Mouse (Mus musculus): ENCODE results near the gene Bin2.
A peak's percentile ranks its signal among the peaks of the same experiment; 100 is the strongest.

Gene Bin2

GRCm38 (mm10) chr15:100669337-100669736, at the start of gene Bin2:
Gene Bin2 (minus strand): TSS chr15:100669553.
- peak; percentile 64 to 75 for DNase-seq (ENCODE audit: low read depth in 2 of 2, low spot score in 2 of 2)

GRCm38 (mm10) chr15:100718572-100718971, 49.2 kb upstream of the Bin2 start:
- DNase-seq (ENCODE audit: low read depth in 2 of 2, low spot score in 2 of 2): no peak

DNA sequence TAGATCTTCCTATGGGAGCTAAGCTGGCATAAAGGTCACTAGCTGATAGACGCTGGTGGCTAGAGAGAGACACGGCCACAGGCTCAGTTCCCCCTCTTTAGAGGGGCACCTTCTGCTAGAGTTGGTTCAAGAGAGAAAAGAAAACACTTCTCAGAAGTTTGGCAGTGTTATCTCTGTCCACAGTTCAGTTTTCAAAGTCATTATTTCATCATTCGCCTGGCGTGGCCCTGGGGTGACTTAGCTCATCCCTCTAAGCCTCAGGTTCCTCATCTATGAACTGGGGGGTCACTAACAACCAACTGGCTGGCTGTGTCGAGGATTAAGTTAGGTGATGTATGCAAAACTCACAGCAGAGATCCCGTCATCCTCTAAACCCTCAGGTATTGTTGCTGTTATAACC, 48.6 kb upstream of the Bin2 start:
- DNase-seq (ENCODE audit: low read depth in 2 of 2, low spot score in 2 of 2): no peak

GRCm38 (mm10) chr15:100715399-100715993, 46.1 kb upstream of the Bin2 start:
- no peak for DNase-seq (ENCODE audit: low read depth in 2 of 2, low spot score in 2 of 2)

DNA sequence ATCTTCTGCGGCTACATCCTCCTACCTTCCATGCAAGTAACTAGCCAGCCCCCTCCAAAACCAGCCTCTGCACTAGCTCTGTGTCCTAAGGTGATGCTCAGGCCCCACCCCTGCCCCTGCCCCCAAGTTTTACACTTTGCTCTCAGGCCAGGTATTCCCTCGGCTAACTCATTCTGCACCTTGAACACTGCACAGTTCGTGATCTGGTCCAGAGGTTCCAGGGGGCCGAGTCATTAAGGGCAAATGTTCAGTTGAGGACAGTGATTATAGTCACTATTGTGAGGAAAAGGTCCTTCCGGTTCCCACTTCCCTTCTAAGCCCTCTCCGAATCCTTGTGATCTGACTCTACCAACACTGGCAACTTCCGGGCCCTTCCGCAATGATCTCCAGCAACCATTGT, 45.1 kb upstream of the Bin2 start:
- no peak for DNase-seq (ENCODE audit: low read depth in 2 of 2, low spot score in 2 of 2)

- no peak for DNase-seq (ENCODE audit: low read depth in 2 of 2, low spot score in 2 of 2)
Observed at GRCm38 (mm10) chr15:100710838-100711237, 41.5 kb upstream of the Bin2 start.

GRCm38 (mm10) chr15:100708433-100709078, 39.2 kb upstream of the Bin2 start:
- DNase-seq (ENCODE audit: low read depth in 2 of 2, low spot score in 2 of 2): no peak

DNA sequence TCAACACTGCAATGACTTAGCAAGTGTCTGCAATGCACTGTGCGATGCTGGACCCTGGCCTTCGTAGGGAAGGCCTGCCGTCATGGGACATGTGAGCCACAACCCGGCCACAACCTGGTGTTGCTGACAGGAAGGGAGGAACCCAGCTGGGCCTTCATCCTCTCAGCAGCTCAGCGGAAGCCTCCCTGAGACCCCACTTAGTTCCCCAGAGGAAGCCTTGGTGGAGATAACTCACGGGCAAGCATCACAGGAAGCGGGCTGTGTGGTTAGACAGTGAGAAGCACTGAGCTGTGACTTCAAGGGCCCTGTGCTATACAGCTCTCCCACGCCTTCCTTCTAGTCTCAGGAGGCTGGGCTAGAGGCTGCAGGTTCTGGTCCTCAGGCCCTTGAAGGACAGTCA, 36.9 kb upstream of the Bin2 start:
- peak; percentile 80 to 84 for DNase-seq (ENCODE audit: low read depth in 2 of 2, low spot score in 2 of 2)

GRCm38 (mm10) chr15:100705376-100705775, 36.0 kb upstream of the Bin2 start:
- DNase-seq (ENCODE audit: low read depth in 2 of 2, low spot score in 2 of 2): no peak

- DNase-seq (ENCODE audit: low read depth in 2 of 2, low spot score in 2 of 2): no peak
Observed at GRCm38 (mm10) chr15:100703913-100704312, 34.6 kb upstream of the Bin2 start.

- no peak for DNase-seq (ENCODE audit: low read depth in 2 of 2, low spot score in 2 of 2)
Observed at GRCm38 (mm10) chr15:100701856-100702255, 32.5 kb upstream of the Bin2 start.

DNA sequence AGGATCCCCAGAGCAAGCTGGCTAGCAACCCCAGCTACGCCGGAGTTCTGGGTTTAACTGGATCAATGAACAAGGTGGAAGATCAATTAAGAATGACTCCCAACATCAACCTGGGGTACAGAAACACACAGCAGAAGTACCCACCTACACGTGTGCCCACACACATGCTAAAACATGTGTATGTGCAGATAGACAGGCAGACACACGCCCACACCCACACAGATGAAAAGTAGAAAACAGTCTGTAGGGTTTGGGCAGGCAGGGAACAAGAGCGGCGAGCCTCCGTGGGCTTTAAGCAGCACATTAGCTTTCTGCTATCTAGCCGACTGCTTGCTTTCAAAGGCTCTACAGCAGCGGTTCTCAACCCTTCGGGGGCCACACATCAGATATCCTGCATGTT, 31.8 kb upstream of the Bin2 start:
- DNase-seq (ENCODE audit: low read depth in 2 of 2, low spot score in 2 of 2): peak in 1 of 2 experiments; percentile 31

DNA sequence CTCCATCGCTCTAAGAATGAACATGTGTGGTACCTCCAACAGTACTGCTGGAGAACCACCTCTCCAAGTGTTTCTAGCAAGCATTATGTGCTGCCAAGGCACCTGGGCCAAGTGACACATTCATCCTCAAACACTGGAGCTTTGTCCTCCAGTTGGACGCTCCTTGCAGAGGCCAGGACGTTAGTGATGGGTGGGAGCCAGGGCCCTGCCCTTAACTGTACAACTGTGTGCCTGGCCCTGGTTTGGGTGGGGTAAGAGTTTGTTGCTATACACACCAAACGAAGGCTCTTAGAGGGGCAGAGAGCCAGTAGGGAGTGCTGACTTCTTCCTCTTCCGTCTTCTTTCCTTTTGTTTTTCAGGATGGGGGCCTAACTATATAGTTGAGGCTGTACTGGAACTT, 31.1 kb upstream of the Bin2 start:
- DNase-seq (ENCODE audit: low read depth in 2 of 2, low spot score in 2 of 2): no peak

DNA sequence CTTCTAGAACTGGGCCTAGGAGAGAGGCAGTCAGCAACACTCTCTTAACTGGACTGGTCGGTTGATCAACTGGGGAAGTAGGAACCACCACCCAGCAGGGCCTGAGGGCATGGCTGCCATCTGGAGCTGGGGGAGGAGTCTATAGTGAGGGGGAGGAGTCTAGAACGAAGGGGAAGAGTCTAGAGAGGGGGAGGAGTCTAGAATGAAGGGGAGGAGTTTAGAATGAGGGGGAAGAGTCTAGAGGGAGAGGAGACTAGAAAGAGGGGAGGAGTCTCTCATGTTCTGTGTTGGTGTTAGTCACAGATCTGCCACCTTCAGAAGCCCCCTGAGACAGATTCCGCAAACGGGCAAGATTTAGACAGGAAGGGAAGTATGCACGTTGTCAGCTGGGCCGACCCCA, 30.0 kb upstream of the Bin2 start:
- DNase-seq (ENCODE audit: low read depth in 2 of 2, low spot score in 2 of 2): no peak

GRCm38 (mm10) chr15:100698078-100698477, 28.7 kb upstream of the Bin2 start:
- DNase-seq (ENCODE audit: low read depth in 2 of 2, low spot score in 2 of 2): no peak

- DNase-seq (ENCODE audit: low read depth in 2 of 2, low spot score in 2 of 2): no peak
Observed at GRCm38 (mm10) chr15:100694406-100694805, 25.1 kb upstream of the Bin2 start.

- DNase-seq (ENCODE audit: low read depth in 2 of 2, low spot score in 2 of 2): no peak
Observed at GRCm38 (mm10) chr15:100691990-100692389, 22.6 kb upstream of the Bin2 start.

DNA sequence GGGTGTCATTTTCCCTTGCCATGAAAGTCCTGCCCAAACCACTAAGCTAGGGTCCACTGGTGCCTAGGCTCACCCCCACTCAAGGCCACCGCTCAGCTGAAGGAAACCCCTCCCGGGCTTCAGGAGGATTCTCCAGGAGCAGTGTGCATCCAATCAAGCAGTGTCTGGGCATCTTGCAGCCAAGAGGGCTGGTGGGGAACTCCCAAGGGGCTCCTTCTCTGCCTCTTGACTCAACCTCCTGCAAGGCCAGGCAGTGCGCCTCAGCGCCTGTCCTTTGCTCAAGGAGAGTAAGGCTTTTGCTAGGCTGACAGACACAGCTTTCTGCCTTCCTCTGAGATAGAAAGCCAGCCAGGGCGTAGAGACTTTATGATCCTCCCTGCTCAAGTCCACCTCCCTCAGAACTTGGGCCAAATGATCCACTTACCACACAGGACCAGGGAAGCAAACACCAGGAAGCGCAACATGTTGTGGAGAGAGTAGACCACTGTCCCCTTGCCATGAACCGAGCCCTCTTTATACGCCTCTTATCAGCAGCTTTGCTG, 18.1 kb upstream of the Bin2 start, which contains the start of gene Cela1:
TSS of gene Cela1 (minus strand) at position 492 of the 542 bp plus-strand sequence.
- DNase-seq (ENCODE audit: low read depth in 2 of 2, low spot score in 2 of 2): no peak

- no peak for DNase-seq (ENCODE audit: low read depth in 2 of 2, low spot score in 2 of 2)
Observed at GRCm38 (mm10) chr15:100686989-100687388, 17.6 kb upstream of the Bin2 start.

DNA sequence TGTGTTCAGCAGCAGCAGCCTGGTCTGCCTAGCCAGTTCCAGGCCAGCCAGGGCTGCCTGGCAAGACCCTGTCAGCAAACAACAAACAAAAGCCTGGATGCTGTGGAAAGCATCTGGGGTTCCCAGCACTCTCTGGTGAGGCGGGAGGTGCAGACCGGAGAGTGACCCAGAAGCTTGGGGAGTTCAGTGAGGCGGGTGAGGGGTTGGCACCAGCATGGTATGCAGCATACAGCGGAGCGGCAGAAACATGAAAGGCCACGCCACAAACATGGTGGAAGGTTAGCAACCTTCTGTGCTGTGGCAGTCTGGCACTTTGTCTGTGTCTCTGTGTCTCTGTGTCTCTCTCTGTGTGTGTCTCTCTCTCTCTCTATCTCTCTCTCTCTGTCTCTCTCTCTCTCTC, 17.1 kb upstream of the Bin2 start:
- no peak for DNase-seq (ENCODE audit: low read depth in 2 of 2, low spot score in 2 of 2)

DNA sequence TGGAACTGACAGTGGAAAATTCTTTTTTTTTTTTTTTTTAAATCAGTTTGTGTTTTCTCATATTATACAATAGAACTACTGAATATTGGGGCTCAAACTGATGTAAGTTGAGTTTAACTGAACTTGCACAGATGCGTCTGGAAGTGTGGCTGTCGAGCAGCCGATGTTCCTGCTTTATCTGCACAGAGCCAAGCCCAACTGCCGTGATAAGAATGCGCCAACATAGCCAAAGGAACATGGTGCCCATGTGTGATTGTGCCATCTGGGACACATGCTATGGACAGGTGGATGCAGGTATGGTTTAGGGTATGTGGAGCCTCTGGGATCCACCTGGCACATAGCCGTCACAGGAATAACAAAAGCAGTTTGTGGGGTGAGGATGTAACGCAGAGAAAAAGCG, 16.5 kb upstream of the Bin2 start:
- DNase-seq (ENCODE audit: low read depth in 2 of 2, low spot score in 2 of 2): no peak

DNA sequence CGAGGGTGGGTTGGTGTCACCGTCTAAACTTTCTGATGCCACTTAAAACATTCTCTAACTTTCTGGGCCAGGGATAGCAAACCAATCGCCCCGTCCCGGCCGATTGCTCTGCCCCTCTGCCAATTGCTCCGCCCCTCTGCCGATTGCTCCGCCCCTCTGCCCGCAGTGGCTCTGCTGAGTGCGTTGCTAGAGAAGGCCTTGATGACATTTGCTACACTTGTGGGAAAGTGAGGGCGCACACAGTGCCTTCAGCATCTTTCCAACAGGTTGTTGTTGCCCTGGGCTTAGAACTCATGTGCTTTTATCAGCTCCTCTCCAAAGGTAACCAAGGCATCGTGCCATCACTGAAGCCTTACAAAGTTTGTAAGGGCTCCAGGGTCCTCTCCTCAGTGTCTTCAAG, 15.9 kb upstream of the Bin2 start:
- no peak for DNase-seq (ENCODE audit: low read depth in 2 of 2, low spot score in 2 of 2)

DNA sequence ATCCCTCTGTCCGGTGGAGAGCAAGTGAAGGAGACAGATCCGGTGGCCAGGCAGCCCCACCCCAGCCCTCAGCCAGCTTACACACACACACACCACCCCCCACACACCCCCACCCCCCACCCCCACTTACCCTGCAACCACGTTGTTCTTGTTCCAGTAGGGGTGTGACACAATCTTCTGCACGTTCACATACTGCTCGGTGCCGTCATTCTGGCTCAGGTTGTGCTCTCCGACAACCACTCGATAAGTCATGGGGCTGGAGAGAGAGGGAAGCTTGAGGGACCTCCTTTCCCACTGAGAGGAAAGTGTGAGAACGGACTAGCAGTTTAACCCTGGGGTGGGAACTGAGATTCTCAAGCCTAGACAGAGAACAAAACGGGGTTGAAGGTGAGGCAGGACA, 15.1 kb upstream of the Bin2 start:
- DNase-seq (ENCODE audit: low read depth in 2 of 2, low spot score in 2 of 2): no peak
